ENCODE assay signal across 1 mouse cellular context in genomic region chr7:98141206-98141605, GRCm38 (mm10).
TF ChIP-seq lines count a peak whose summit lies in the region.

No protein-coding gene starts in this region.

TF ChIP-seq in MEL, 35 proteins besides CTCF, POLR2A, EP300 and RAD21:
- TF ChIP-seq TCF12 (IDR thresholded peaks at IDR 0.05; ENCODE audit: low read depth, low read length) (no peak), SMC3 (IDR thresholded peaks at IDR 0.05; ENCODE audit: low read depth, low read length) (peak; percentile 29; the same call in 1 of the 2 replicates)
